Mouse (Mus musculus) hindbrain, embryonic 12.5 days (tissue): ENCODE data around the gene Rps19bp1. TPM values are rescaled to one million over a fixed set of nuclear protein-coding genes. Genes with fewer than 3 reads are reported as not detected.

Experiments used
- polyA plus RNA-seq: library from polyadenylated mRNA; unstranded; fragments of >200 nt; fragmentation: Nextera tagmentation; extraction: Ambion mirVana; gene quantifications from 2 replicates; pipeline ENCODE4 v1.2.1, GENCODE M21; 2016

The Rps19bp1 gene
- polyA plus RNA-seq, 1 experiment from 2014 or later, result 59.9 TPM

Other genes with a start within 250 kb of the Rps19bp1 start
- gene Pdgfb, start 249.3 kb downstream of the Rps19bp1 start, polyA plus RNA-seq, result 2.5 and 3.2 TPM in 2 replicates
- gene Syngr1, start 173.0 kb downstream of the Rps19bp1 start, polyA plus RNA-seq, result 11.6 and 14.3 TPM in 2 replicates
- gene Rpl3, start 172.4 kb downstream of the Rps19bp1 start, polyA plus RNA-seq, result 642 and 670 TPM in 2 replicates
- gene Tab1, start 131.2 kb downstream of the Rps19bp1 start, polyA plus RNA-seq, result 42.1 and 44.0 TPM in 2 replicates
- gene Mgat3, start 90.6 kb downstream of the Rps19bp1 start, polyA plus RNA-seq, result 12.0 and 12.2 TPM in 2 replicates
- 41.3 and 43.8 TPM in 2 replicates for gene Mief1, start 30.3 kb downstream of the Rps19bp1 start, polyA plus RNA-seq
- not detected in 2 replicates for gene AC140267.1, start 28.5 kb downstream of the Rps19bp1 start, polyA plus RNA-seq
- gene Atf4, start 9.1 kb downstream of the Rps19bp1 start, polyA plus RNA-seq, result 115 and 128 TPM in 2 replicates
- 0.18 TPM in 2 replicates for gene Cacna1i, start 22.9 kb upstream of the Rps19bp1 start, polyA plus RNA-seq